Mouse (Mus musculus) erythroblast, embryonic 14.5 days (primary cell): Measurements from ENCODE around the gene Tcta.

Experiments used
- GATA1 ChIP-seq: IDR thresholded peaks from 2 replicates; pipeline ENCODE4 v1.6.1; 2012; ENCODE audit warnings: low read length, inconsistent platforms, mixed read lengths
- TAL1 ChIP-seq: IDR thresholded peaks from 3 replicates; pipeline ENCODE4 v1.6.1; 2012; ENCODE audit warnings: low read length, inconsistent platforms, mixed read lengths

DNA sequence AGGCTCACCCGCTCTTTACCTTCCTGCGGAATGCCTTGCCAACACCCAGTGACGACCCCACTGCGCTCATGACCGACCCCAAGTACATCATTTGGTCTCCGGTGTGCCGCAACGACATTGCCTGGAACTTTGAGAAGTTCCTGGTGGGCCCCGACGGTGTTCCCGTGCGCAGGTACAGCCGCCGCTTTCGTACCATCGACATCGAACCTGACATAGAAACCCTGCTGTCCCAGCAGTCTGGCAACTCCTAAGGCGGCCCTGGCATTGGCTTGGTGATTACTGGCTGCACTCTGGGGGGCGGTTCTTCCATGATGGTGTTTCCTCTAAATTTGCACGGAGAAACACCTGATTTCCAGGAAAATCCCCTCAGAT, 33.9 kb upstream of the Tcta start:
- TF ChIP-seq GATA1 (no peak), TAL1 (no peak)
